Mouse (Mus musculus) thymus, adult 2 months (tissue): ENCODE results near the gene Fads3.

Experiments
- CTCF ChIP-seq: fragments of 200-500 bp; IDR thresholded peaks from 2 replicates; pipeline ENCODE4 v1.5.1; 2012; ENCODE audit warnings: mild to moderate bottlenecking, control low read depth, low read length, moderate library complexity, borderline replicate concordance; ENCODE audit not compliant: control insufficient read depth, poor library complexity, insufficient read depth; ENCODE audit errors: extremely low read depth
- POLR2A ChIP-seq: fragments of 200-500 bp; IDR thresholded peaks from 2 replicates; pipeline ENCODE4 v1.6.1; 2012; ENCODE audit warnings: mild to moderate bottlenecking, low read length, control low read depth, moderate library complexity; ENCODE audit not compliant: control insufficient read depth, poor library complexity, insufficient read depth; ENCODE audit errors: extremely low read depth

DNA sequence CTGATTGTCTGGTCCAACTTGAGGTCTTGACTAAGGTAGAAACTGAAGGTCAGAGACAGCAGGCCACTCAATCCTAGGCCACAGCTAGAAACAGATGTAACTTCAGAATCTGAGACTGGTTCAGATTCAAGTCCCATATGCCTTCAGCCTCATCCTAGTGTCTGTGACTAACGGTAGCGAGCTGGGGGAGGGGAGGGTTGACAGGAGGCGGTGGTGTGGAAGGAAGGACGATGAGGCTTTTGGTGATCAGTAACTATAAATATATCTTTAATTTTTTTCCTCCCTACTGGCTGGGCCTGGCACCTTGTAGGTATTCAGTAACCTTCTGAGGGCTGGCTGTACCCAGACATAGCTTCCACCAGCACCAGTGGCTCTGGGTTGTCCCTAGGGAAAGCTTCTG lies 25.9 kb upstream of the Fads3 start:
- TF ChIP-seq CTCF = no peak
- TF ChIP-seq POLR2A = no peak
